Mouse (Mus musculus) neural tube, embryonic 13.5 days (tissue): ENCODE results near the gene Rdh16f2. TPM values are rescaled to one million over a fixed set of nuclear protein-coding genes. Genes with fewer than 3 reads are reported as not detected.
"Not testable (repeated sequence)": the region's sequence is repeated elsewhere in the genome, so short reads cannot be mapped to it uniquely, and the experiment has no call there.

Source experiments
- ATAC-seq: fragments of 200-750 bp; cut with Nextera tagmentation; 2 replicates; pipeline ENCODE4 v1.8.0; 2017; ENCODE audit warnings: low read depth, mild to moderate bottlenecking, moderate TSS enrichment, moderate library complexity
- H3K27ac ChIP-seq: fragments of 300-500 bp; sonication (generic); replicated peaks from 2 replicates; pipeline ENCODE4 v1.5.1; 2015; ENCODE audit warnings: moderate library complexity, mild to moderate bottlenecking, inconsistent platforms
- H3K27me3 ChIP-seq: fragments of 300-500 bp; sonication (generic); 2 replicates; pipeline ENCODE4 v1.6.1; 2015; ENCODE audit warnings: mild to moderate bottlenecking, inconsistent platforms
- H3K36me3 ChIP-seq: fragments of 300-500 bp; sonication (generic); 2 replicates; pipeline ENCODE4 v1.6.1; 2015; ENCODE audit warnings: mild to moderate bottlenecking, inconsistent platforms
- H3K4me1 ChIP-seq: fragments of 300-500 bp; sonication (generic); replicated peaks from 2 replicates; pipeline ENCODE4 v1.6.1; 2015; ENCODE audit warnings: inconsistent platforms
- H3K4me2 ChIP-seq: fragments of 300-500 bp; sonication (generic); 2 replicates; pipeline ENCODE4 v1.6.1; 2015; ENCODE audit warnings: inconsistent platforms, mild to moderate bottlenecking, moderate library complexity
- H3K4me3 ChIP-seq: fragments of 300-500 bp; sonication (generic); 2 replicates; pipeline ENCODE4 v1.5.1; 2015; ENCODE audit warnings: mild to moderate bottlenecking, inconsistent platforms
- H3K9ac ChIP-seq: fragments of 300-500 bp; sonication (generic); 2 replicates; pipeline ENCODE4 v1.6.1; 2015; ENCODE audit warnings: moderate library complexity, mild to moderate bottlenecking, inconsistent platforms
- H3K9me3 ChIP-seq: fragments of 300-500 bp; sonication (generic); 2 replicates; pipeline ENCODE4 v1.6.1; 2016; ENCODE audit warnings: inconsistent platforms
- WGBS: fragments of 180-500 bp; shearing (Covaris S2); methylation state at CpG from one replicate; pipeline ENCODE4 v1.1.7; 2015; 5-methylcytosine and 5-hydroxymethylcytosine counted together
- polyA plus RNA-seq: library from polyadenylated mRNA; unstranded; fragments of >200 nt; fragmentation: Nextera tagmentation; extraction: Ambion mirVana; gene quantifications from 2 replicates; pipeline ENCODE4 v1.2.1, GENCODE M21; 2015

Rdh16f2 gene
- polyA plus RNA-seq, 1 experiment from 2014 or later = not detected

DNA sequence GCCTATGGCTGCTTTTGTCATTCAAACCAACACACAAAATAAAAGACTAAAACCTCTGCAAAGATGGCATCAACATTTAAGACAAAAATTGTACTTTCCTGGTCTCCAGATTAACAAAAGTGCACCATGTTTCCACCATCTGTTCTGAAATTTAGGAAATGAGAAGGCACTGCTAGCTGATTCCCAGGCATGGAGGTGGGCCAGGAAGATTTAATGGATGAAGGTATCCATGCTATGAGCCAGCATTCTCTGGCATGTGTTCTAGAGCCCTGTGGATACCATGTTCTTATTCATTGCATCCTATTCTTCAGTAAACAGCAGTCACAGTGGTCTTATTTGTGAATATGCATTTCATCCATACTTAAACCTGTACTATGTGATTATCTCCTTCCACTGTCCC, 9.9 kb upstream of the Rdh16f2 start:
- H3K4me2 ChIP-seq = no peak overlapping the region
- no peaks in the 10 kb centered on the region for H3K36me3 ChIP-seq
- H3K4me3 ChIP-seq = no peak overlapping the region
- H3K9ac ChIP-seq = no peak overlapping the region
- H3K27me3 ChIP-seq = no peaks in the 10 kb centered on the region
- 0 out of 2 replicates have a peak, but pooled peaks cover 4% of the 10 kb centered on the region for H3K9me3 ChIP-seq
- ATAC-seq = no peak
- H3K4me1 ChIP-seq = no peaks in the 10 kb centered on the region
- no peak overlapping the region for H3K27ac ChIP-seq

DNA sequence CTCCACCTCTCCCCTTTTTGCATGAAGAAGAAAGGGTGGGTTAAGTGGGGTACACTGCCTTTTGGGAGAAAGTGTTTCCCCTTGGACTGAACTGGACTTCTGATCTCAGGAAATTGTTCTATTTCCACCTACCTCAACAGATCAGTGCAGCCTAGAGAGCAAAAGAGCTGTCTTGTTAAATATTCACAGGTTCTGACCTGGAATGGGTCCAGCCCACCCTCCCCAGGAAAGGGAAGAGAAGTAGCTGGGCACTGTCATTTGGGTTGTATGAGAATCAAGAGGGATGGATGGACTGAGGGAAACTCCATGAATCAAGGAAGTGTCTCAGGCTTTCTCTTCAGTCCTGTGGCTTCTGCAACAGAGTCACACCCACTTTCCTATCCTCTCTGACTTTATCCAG, 1.3 kb upstream of the Rdh16f2 start:
- H3K4me1 ChIP-seq = no peaks in the 10 kb centered on the region
- no peak overlapping the region for H3K9ac ChIP-seq
- no peak overlapping the region for H3K27ac ChIP-seq
- H3K36me3 ChIP-seq = no peaks in the 10 kb centered on the region
- no peaks in the 10 kb centered on the region for H3K27me3 ChIP-seq
- H3K9me3 ChIP-seq = no peaks in the 10 kb centered on the region
- no peak overlapping the region for H3K4me2 ChIP-seq
- no peak overlapping the region for H3K4me3 ChIP-seq
- ATAC-seq = no peak

DNA sequence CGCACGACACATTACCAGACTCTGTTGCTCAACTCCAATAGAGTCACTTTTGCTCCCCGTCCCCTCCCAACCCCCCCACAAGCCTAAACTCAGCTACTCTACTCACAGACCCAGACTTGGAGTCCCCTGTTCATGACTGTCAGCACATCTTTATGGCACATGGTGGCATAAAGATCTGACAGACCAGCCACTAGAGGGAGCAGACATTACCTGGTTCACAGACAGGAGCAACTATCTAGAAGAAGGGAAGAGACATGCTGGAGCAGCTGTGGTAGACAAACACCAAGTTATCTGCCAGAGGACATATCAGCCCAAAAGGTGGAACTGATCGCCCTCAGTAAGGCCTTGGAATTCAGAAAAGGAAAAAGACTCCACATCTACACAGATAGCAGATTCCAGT, 6.2 kb downstream of the Rdh16f2 start:
- ATAC-seq = no peak
- H3K27me3 ChIP-seq = no peaks in the 10 kb centered on the region
- WGBS = 81% methylated on average over 4 of the region's 4 CpGs

DNA sequence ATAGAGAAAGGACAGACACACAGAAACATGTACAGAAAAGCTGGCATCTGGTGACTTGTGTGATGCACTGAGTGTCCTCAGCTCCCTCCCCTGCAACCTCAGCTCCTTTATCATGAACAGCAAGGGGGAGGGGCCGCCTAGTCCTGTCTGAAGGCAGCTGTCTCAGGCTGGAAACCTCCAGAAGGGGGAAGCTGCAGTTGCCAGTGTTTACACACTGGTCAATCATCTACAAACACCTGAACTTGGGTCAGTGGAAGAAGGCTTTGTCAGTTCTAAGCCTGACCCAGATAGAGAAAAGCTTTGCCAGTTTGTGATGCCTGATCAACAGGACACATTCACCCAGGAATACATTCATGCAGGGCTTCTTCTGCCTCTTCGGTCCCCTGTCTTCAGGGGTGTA, 11.4 kb downstream of the Rdh16f2 start:
- 56% methylated on average over 2 of the region's 2 CpGs for WGBS
- H3K4me3 ChIP-seq = no peak overlapping the region
- no peaks in the 10 kb centered on the region for H3K27me3 ChIP-seq
- H3K9ac ChIP-seq = no peak overlapping the region
- no peaks in the 10 kb centered on the region for H3K9me3 ChIP-seq
- ATAC-seq = no peak
- H3K27ac ChIP-seq = no peak overlapping the region
- H3K4me2 ChIP-seq = no peak overlapping the region
- H3K36me3 ChIP-seq = no peaks in the 10 kb centered on the region
- H3K4me1 ChIP-seq = no peaks in the 10 kb centered on the region

More for the DNA sequence above, 6.2 kb downstream of the Rdh16f2 start:
- Histone ChIP-seq H3K27ac (no peak overlapping the region), H3K4me3 (no peak overlapping the region), H3K4me2 (no peak overlapping the region), H3K4me1 (no peaks in the 10 kb centered on the region), H3K9ac (no peak overlapping the region), H3K36me3 (no peaks in the 10 kb centered on the region), H3K9me3 (peaks cover 10% of the 10 kb centered on the region; the same call in 1 of the 2 replicates)

DNA sequence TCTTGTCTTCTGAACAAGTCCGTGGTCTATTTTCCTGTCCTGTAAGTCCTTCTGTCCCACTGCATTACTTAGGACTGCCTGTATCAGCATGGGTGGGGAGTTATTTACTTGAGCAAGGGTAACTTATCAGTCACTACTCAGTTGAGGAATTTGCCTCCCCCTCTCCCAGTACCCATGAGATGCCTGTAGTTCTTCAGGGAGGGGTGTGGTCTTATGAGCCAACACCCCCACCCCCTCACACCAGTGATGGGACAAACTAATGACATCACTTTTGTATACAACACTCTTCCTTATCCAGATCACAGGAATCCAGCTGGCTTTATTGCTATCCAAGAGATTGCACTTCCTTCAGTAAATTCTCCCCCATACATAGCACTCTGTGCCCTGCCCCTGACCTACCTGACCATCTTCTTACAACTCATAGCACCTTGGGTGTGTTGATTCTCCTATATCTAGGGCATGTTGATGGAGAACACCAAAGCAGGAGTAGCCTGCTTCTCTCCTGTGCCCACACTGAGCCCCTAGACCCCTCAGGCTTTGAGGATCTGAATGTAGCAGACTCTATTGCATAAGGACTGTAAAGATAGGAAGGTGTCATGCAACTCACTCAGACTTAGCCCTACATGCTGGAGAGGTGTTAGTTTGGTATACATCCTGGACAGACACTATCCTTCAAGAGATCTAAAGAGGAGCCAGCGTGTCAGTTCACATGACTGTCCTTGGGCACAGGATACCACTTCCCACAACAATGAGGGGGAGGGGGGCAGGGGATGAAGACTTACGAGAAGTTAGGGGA, 12.2 kb downstream of the Rdh16f2 start:
- WGBS = 78% methylated on average over 3 of the region's 3 CpGs
- H3K36me3 ChIP-seq = no peaks in the 10 kb centered on the region
- no peak overlapping the region for H3K27ac ChIP-seq
- H3K9ac ChIP-seq = no peak overlapping the region
- no peak overlapping the region for H3K4me3 ChIP-seq
- no peak overlapping the region for H3K4me2 ChIP-seq
- no peaks in the 10 kb centered on the region for H3K27me3 ChIP-seq
- no peak for ATAC-seq
- no peaks in the 10 kb centered on the region for H3K9me3 ChIP-seq
- no peaks in the 10 kb centered on the region for H3K4me1 ChIP-seq

DNA sequence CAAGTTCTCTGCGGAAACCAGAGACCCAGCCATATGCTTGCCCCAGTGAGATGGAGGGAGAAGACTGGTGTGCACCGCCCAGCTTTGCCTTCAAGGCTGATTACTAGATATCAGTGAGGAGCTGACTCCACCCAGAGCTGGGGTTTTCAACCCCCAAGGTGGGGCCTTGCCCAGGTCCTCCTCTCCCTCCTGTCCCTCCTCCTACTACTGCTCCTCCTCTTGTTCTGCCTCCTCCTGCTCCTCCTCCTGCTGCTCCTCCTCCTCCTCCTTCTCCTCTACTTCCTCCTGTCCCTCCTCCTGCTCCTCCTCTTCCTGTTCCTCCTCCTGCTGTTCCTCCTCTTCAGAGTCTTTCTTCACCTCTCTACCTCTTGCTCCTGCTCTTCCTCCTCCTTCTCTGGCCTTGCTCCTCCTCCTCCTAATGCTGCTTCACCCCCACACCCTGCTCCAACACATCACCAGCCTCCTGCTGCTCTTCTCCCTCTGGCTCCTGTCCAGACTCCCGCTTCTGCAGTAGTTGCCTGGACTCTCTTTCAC, 12.9 kb downstream of the Rdh16f2 start:
- no peak for ATAC-seq
- Histone ChIP-seq H3K4me3 (no peak overlapping the region), H3K27ac (no peak overlapping the region), H3K9me3 (no peaks in the 10 kb centered on the region), H3K4me2 (no peak overlapping the region), H3K36me3 (no peaks in the 10 kb centered on the region), H3K4me1 (no peaks in the 10 kb centered on the region), H3K9ac (no peak overlapping the region), H3K27me3 (no peaks in the 10 kb centered on the region)
- WGBS = 77% methylated on average over 3 of the region's 3 CpGs

DNA sequence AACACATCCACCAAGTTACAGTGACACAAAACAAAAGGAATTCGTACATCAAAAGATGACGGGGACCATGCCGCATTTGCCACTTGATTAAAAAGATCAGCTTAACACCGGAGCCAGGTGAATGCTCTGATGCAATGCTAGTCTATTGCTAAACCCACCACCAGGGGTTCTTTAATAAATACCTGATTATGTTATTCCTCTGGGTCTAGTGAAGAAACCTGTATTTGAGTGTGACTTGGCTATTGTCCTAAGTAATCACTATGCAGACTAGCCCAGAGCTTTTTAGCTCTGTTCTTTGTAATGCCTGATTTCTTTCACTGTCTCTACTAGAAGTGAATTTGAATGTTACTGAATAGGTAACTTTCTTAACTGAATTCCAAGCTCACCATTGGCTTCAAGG, 14.8 kb downstream of the Rdh16f2 start:
- no peaks in the 10 kb centered on the region for H3K27me3 ChIP-seq
- H3K36me3 ChIP-seq = no peaks in the 10 kb centered on the region
- H3K27ac ChIP-seq = no peak overlapping the region
- no peak for ATAC-seq
- WGBS = 89% methylated on average over 4 of the region's 4 CpGs
- no peak overlapping the region for H3K9ac ChIP-seq
- no peak overlapping the region for H3K4me2 ChIP-seq
- no peaks in the 10 kb centered on the region for H3K4me1 ChIP-seq
- H3K9me3 ChIP-seq = no peaks in the 10 kb centered on the region
- no peak overlapping the region for H3K4me3 ChIP-seq

DNA sequence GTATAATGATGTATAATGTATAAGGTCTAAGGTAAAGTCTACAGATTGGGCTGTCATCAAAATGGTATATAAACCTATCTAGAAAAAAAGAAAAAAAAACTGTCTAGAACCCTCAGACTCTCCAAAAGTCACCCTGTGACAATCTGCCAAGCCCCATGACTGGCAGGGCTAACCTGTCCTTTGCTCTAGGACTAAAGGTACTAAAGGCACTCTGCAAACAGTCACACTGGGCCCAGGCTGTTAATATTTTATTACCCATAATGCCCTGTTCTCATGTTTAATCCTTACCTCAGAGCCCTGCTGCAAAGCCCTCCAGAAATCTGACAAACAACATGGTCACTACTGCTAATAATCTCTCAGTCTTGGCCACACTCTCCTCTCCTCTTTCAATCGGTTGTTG, 20.3 kb downstream of the Rdh16f2 start:
- 70% methylated on average over 1 of the region's 1 CpGs for WGBS
- no peaks in the 10 kb centered on the region for H3K9me3 ChIP-seq
- 0 out of 2 replicates have a peak, but pooled peaks cover 4% of the 10 kb centered on the region for H3K4me1 ChIP-seq
- H3K4me2 ChIP-seq = no peak overlapping the region
- no peak overlapping the region for H3K9ac ChIP-seq
- H3K4me3 ChIP-seq = no peak overlapping the region
- no peaks in the 10 kb centered on the region for H3K36me3 ChIP-seq
- no peak for ATAC-seq
- no peak overlapping the region for H3K27ac ChIP-seq
- H3K27me3 ChIP-seq = no peaks in the 10 kb centered on the region

DNA sequence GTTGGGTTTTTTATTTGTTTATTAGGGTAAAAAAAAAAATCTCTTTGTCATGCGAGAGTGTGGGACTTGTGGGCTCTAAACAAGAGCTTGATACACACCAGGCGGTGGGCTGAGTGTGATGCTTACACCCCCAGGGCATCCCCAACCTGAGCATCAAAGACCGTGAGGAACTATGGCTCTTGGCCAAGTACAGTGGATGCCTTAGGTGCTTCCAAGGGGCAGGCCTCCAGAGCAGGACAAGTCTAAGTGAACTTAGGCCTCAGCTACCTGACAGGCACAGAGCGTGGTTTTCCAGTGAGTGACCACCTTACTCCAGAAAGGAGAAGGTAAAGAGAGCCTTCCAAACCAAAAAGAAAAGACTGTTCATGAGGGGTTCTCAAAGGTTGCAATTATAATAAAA, 20.7 kb downstream of the Rdh16f2 start:
- 0 out of 2 replicates have a peak, but pooled peaks cover 4% of the 10 kb centered on the region for H3K4me1 ChIP-seq
- H3K36me3 ChIP-seq = no peaks in the 10 kb centered on the region
- no peak overlapping the region for H3K9ac ChIP-seq
- H3K4me3 ChIP-seq = no peak overlapping the region
- 82% methylated on average over 4 of the region's 4 CpGs for WGBS
- no peak overlapping the region for H3K4me2 ChIP-seq
- no peaks in the 10 kb centered on the region for H3K27me3 ChIP-seq
- no peaks in the 10 kb centered on the region for H3K9me3 ChIP-seq
- no peak for ATAC-seq
- H3K27ac ChIP-seq = no peak overlapping the region

DNA sequence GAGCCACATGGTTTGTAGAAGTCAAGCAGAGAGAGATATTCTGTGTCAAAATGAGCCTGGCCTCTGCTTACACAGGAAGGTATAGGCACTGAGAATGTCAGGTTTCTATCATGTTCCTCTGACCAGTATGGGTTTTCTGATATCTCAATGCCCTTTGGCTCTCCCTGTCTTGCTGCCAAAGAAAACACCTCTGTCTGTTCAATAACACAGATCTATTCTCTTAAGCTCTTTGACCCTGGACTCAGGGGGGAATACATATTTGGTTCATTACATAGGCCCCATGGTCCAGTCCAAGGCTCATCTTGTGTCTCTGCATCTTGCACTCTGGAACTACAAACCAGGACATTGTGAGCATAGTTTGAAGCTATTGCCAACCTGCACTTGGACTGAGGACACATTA, 22.3 kb downstream of the Rdh16f2 start, which contains the start of gene Rdh7:
Gene Rdh7, minus strand, starts transcription at position 213 of the 400 bp plus-strand sequence.
- Histone ChIP-seq H3K27ac (no peak within 1 kb of the TSS), H3K27me3 (no peaks in the 10 kb centered on the region), H3K36me3 (no peaks in the 10 kb centered on the region), H3K9ac (no peak within 1 kb of the TSS), H3K4me2 (no peak within 1 kb of the TSS), H3K4me1 (0 out of 2 replicates have a peak, but pooled peaks cover 4% of the 10 kb centered on the region), H3K4me3 (no peak within 1 kb of the TSS), H3K9me3 (no peaks in the 10 kb centered on the region)
- no peak for ATAC-seq

DNA sequence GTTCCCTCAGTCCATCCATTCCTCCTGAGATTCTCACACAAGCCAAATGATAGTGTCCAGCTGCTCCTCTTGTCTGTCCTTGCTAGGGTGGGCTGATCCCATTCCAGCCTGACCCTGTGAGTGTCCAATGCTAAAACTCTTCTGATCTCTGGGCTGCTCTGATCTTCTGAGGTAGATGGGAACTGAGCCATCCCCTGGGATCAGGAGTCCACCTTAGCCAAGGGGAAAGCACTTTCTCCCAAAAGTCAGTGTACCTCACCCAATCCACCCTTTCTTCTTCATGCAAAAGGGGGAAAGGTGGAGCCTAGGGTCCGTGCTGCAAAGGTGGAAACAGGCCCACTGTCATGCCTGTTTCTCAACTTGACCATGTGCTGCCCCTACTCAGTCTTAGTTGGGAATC, 25.2 kb downstream of the Rdh16f2 start:
- no peak for ATAC-seq
- Histone ChIP-seq H3K27me3 (no peaks in the 10 kb centered on the region), H3K9ac (no peak overlapping the region), H3K4me1 (0 out of 2 replicates have a peak, but pooled peaks cover 4% of the 10 kb centered on the region), H3K27ac (no peak overlapping the region), H3K9me3 (no peaks in the 10 kb centered on the region), H3K4me3 (no peak overlapping the region), H3K36me3 (no peaks in the 10 kb centered on the region), H3K4me2 (no peak overlapping the region)
- WGBS = 96% methylated on average over 1 of the region's 1 CpGs

DNA sequence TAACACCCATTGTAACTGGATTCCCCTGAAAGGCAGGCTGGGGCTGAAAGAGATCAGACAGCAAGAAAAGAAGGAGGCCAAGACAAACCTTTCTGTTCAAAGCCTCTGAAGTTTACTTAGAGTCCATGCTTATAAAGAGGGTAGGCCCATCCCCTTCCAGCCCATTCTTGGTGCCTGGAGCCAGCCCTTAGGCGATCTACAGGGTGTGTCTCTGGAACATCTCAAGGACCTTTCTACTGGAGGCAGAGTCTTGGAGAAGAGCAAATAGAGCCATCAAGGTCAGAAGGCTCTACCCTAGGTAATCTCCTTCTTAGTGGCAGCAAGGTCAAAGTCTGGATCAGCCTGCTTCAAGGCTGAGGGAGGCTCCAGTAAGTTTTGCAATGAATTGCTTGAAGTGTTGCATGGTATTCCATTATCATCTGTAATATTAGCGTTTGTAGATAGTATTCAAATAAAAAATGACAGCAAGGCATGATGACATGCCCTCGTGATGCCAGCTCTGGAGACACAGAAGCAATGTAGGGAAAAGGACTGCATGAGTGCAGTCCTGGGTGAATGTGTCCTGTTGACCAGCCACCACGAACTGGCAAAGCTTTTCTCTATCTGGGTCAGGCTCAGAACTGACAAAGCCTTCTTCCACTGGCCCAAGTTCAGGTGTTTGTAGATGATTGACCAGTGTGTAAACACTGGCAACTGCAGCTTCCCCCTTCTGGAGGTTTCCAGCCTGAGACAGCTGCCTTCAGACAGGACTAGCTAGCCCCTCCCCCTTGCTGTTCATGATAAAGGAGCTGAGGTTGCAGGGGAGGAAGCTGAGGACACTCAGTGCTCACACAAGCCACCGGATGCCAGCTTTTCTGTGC, 27.1 kb downstream of the Rdh16f2 start:
- WGBS = 65% methylated on average over 5 of the region's 5 CpGs
- not testable (repeated sequence) for H3K9ac ChIP-seq, H3K27me3 ChIP-seq, H3K27ac ChIP-seq, H3K9me3 ChIP-seq, ATAC-seq, H3K36me3 ChIP-seq, H3K4me3 ChIP-seq, H3K4me2 ChIP-seq, H3K4me1 ChIP-seq
